In genomic region chr5:103458959-103459675, GRCm38 (mm10) we compare ENCODE assay signal across 20 mouse cellular contexts. TPM values are rescaled to one million over a fixed set of nuclear protein-coding genes. Genes with fewer than 3 reads are reported as not detected.
DNase-seq lines count a peak whose midpoint lies in the region; ATAC-seq lines count a peak whose summit lies in the region.
"Had no signal": no experiment of that assay in that cellular context is flagged by ENCODE, and none has a peak within 500 bp of the region (broad histone marks: within the 10 kb centered on the region; RNA-seq: fewer than 3 reads in every experiment).

No protein-coding gene starts in this region.

- DNase-seq in hindbrain, embryonic 10.5 days (ENCODE audit: low spot score), result no peak
- DNase-seq in hindbrain, embryonic 14.5 days (ENCODE audit: low spot score), result no peak
- DNase-seq in urinary bladder, postnatal 14 days (ENCODE audit: low spot score), result peak; percentile 69
- no peak for DNase-seq in urinary bladder, postnatal 4 days (ENCODE audit: low spot score in 2 of 2)
- no peak for DNase-seq in intestine, embryonic 14.5 days (ENCODE audit: low spot score)
- no peak for DNase-seq in adrenal gland, postnatal 25 days
- DNase-seq in left cerebral cortex, postnatal 4 days, result no peak
- DNase-seq: adrenal gland, postnatal 14 days; cerebellum, adult 9-11 months; right cerebral cortex, postnatal 25 days had no signal

- no peak for ATAC-seq in hindbrain, embryonic 14.5 days (ENCODE audit: low FRiP score)
- ATAC-seq in intestine, embryonic 14.5 days (replicated peaks; ENCODE audit: low FRiP score, low TSS enrichment, low read depth), result 0 out of 2 replicates have a peak, but pooled peaks have one; percentile 36
- ATAC-seq in stomach, embryonic 16.5 days (ENCODE audit: insufficient read depth, low FRiP score), result peak; percentile 40; the same call in 1 of the 2 replicates
- ATAC-seq: forebrain, embryonic 15.5 days; inflammation-experienced regulatory T-cells, adult 6 months; liver, embryonic 12.5 days had no signal

- intact Hi-C loops in left cerebral cortex, postnatal 4 days (cut with DNase I), result no loop called here

- no peak overlapping the region for H3K4me2 ChIP-seq in hindbrain, embryonic 14.5 days (replicated peaks)
- H3K4me2 ChIP-seq in intestine, embryonic 14.5 days (ENCODE audit: low read length), result no peak overlapping the region
- no peak overlapping the region for H3K4me2 ChIP-seq in stomach, embryonic 16.5 days (ENCODE audit: low read depth, low read length)
- H3K4me2 ChIP-seq: forebrain, embryonic 15.5 days; heart, embryonic 15.5 days; liver, embryonic 12.5 days; midbrain, embryonic 12.5 days; neural tube, embryonic 15.5 days had no signal

- H3K9me3 ChIP-seq in hindbrain, embryonic 10.5 days, result 0 out of 2 replicates have a peak, but pooled peaks cover 3% of the 10 kb centered on the region
- no peaks in the 10 kb centered on the region; the same call in 1 of the 2 replicates for H3K9me3 ChIP-seq in hindbrain, embryonic 14.5 days (ENCODE audit: control insufficient read depth, low read length)
- peaks cover 4% of the 10 kb centered on the region; the same call in 1 of the 2 replicates for H3K9me3 ChIP-seq in intestine, embryonic 14.5 days (ENCODE audit: control insufficient read depth, low read length)
- no peaks in the 10 kb centered on the region for H3K9me3 ChIP-seq in stomach, embryonic 16.5 days (replicated peaks; ENCODE audit: control insufficient read depth, low read length)
- H3K9me3 ChIP-seq: forebrain, embryonic 15.5 days; heart, embryonic 15.5 days; liver, embryonic 12.5 days; midbrain, embryonic 12.5 days; neural tube, embryonic 15.5 days had no signal

- no peak overlapping the region for H3K9ac ChIP-seq in hindbrain, embryonic 14.5 days
- no peak overlapping the region for H3K9ac ChIP-seq in intestine, embryonic 14.5 days (ENCODE audit: low read length)
- H3K9ac ChIP-seq in stomach, embryonic 16.5 days (ENCODE audit: low read length), result no peak overlapping the region
- H3K9ac ChIP-seq: forebrain, embryonic 15.5 days; heart, embryonic 15.5 days; liver, embryonic 12.5 days; midbrain, embryonic 12.5 days; neural tube, embryonic 15.5 days had no signal

- no peak overlapping the region for H3K4me3 ChIP-seq in hindbrain, embryonic 10.5 days
- H3K4me3 ChIP-seq in hindbrain, embryonic 14.5 days (replicated peaks; ENCODE audit: low read length), result no peak overlapping the region
- no peak overlapping the region for H3K4me3 ChIP-seq in intestine, embryonic 14.5 days (ENCODE audit: low read depth, low read length)
- H3K4me3 ChIP-seq in stomach, embryonic 16.5 days (replicated peaks; ENCODE audit: low read length), result no peak overlapping the region
- H3K4me3 ChIP-seq: erythroblast, embryonic 14.5 days; forebrain, embryonic 15.5 days; heart, embryonic 15.5 days; liver, embryonic 12.5 days; midbrain, embryonic 12.5 days; neural tube, embryonic 15.5 days had no signal

- WGBS in hindbrain, embryonic 10.5 days, result 89% methylated on average over 8 of the region's 8 CpGs
- WGBS in hindbrain, embryonic 14.5 days, result 85% methylated on average over 8 of the region's 8 CpGs
- 73% methylated on average over 8 of the region's 8 CpGs for WGBS in intestine, embryonic 14.5 days
- WGBS in stomach, embryonic 16.5 days, result 71% methylated on average over 8 of the region's 8 CpGs

- H3K27me3 ChIP-seq in hindbrain, embryonic 10.5 days (ENCODE audit: insufficient read depth, poor library complexity, severe bottlenecking), result no peaks in the 10 kb centered on the region
- no peaks in the 10 kb centered on the region for H3K27me3 ChIP-seq in hindbrain, embryonic 14.5 days (ENCODE audit: control insufficient read depth, insufficient read depth, low read length)
- no peaks in the 10 kb centered on the region for H3K27me3 ChIP-seq in intestine, embryonic 14.5 days (replicated peaks; ENCODE audit: control insufficient read depth, insufficient read depth, low read length)
- H3K27me3 ChIP-seq in stomach, embryonic 16.5 days (ENCODE audit: control insufficient read depth, insufficient read depth, low read length), result no peaks in the 10 kb centered on the region
- H3K27me3 ChIP-seq: forebrain, embryonic 15.5 days; heart, embryonic 15.5 days; liver, embryonic 12.5 days; midbrain, embryonic 12.5 days; neural tube, embryonic 15.5 days had no signal

- H3K4me1 ChIP-seq in hindbrain, embryonic 10.5 days (replicated peaks), result peaks cover 12% of the 10 kb centered on the region
- H3K4me1 ChIP-seq in hindbrain, embryonic 14.5 days (replicated peaks; ENCODE audit: control insufficient read depth, insufficient read depth, low read length), result no peaks in the 10 kb centered on the region
- no peaks in the 10 kb centered on the region for H3K4me1 ChIP-seq in intestine, embryonic 14.5 days (replicated peaks; ENCODE audit: control insufficient read depth, insufficient read depth, low read length)
- H3K4me1 ChIP-seq in stomach, embryonic 16.5 days (ENCODE audit: control insufficient read depth, insufficient read depth, low read length), result peaks cover 8% of the 10 kb centered on the region; the same call in 1 of the 2 replicates

- peak overlapping the region; percentile 56; the same call in 1 of the 2 replicates for H3K27ac ChIP-seq in hindbrain, embryonic 10.5 days
- H3K27ac ChIP-seq in hindbrain, embryonic 14.5 days, result no peak overlapping the region
- no peak overlapping the region for H3K27ac ChIP-seq in intestine, embryonic 14.5 days (ENCODE audit: low read depth)
- H3K27ac ChIP-seq in stomach, embryonic 16.5 days (ENCODE audit: low read length), result peak overlapping the region; percentile 66
- H3K27ac ChIP-seq: forebrain, embryonic 15.5 days; heart, embryonic 15.5 days; liver, embryonic 12.5 days; macrophage; midbrain, embryonic 12.5 days; neural tube, embryonic 15.5 days had no signal

- H3K36me3 ChIP-seq in hindbrain, embryonic 10.5 days, result peaks cover 14% of the 10 kb centered on the region
- no peaks in the 10 kb centered on the region for H3K36me3 ChIP-seq in hindbrain, embryonic 14.5 days (replicated peaks; ENCODE audit: control insufficient read depth, insufficient read depth)
- H3K36me3 ChIP-seq in intestine, embryonic 14.5 days (ENCODE audit: control insufficient read depth, insufficient read depth, low read length), result peaks cover 3% of the 10 kb centered on the region; the same call in 1 of the 2 replicates
- no peaks in the 10 kb centered on the region for H3K36me3 ChIP-seq in stomach, embryonic 16.5 days (ENCODE audit: control insufficient read depth, insufficient read depth, low read length)
- H3K36me3 ChIP-seq: forebrain, embryonic 15.5 days; heart, embryonic 15.5 days; liver, embryonic 12.5 days; neural tube, embryonic 15.5 days had no signal

RNA-seq across cellular contexts. Expression of gene Ptpn13, which starts 34.1 kb away (rescaled TPM):
- polyA plus RNA-seq in hindbrain, embryonic 10.5 days (2016; fragmentation: Nextera tagmentation; extraction: Ambion mirVana), result 16.6 and 18.8 TPM in 2 replicates
- polyA plus RNA-seq in hindbrain, embryonic 14.5 days (2014; fragmentation: Nextera tagmentation; extraction: Ambion mirVana), result 6.8 and 7.8 TPM in 2 replicates
- 9.3 and 10.1 TPM in 2 replicates for polyA plus RNA-seq in intestine, embryonic 14.5 days (2014; fragmentation: Nextera tagmentation; extraction: Ambion mirVana)
- 16.8 and 18.8 TPM in 2 replicates for polyA plus RNA-seq in stomach, embryonic 16.5 days (2015; fragmentation: Nextera tagmentation; extraction: Ambion mirVana)
- 17.5 and 21.4 TPM in 2 replicates for total RNA-seq in adrenal gland, postnatal 25 days (2021)
- 1 to 10 TPM; 8.8 to 8.9 TPM for total RNA-seq in left cerebral cortex, postnatal 4 days (2021)
- total RNA-seq: granulocyte monocyte progenitor cell, adult 5-6 weeks had no signal
- polyA plus RNA-seq: macrophage had no signal

Comparison
In these comparisons a context has a peak if more than half of its experiments do, and no peak if none do; other contexts are left out.
1. H3K27ac ChIP-seq: peak in hindbrain, embryonic 10.5 days (single experiment) and stomach, embryonic 16.5 days (single experiment); none in hindbrain, embryonic 14.5 days (single experiment) and intestine, embryonic 14.5 days (single experiment).